Mouse (Mus musculus): ENCODE results near the gene Cox10. TPM values are rescaled to one million over a fixed set of nuclear protein-coding genes. Genes with fewer than 3 reads are reported as not detected.

Cox10 gene
- total and polyA plus RNA-seq, 3 experiments = 21.2 to 28.1 (median 26.3) TPM

DNA sequence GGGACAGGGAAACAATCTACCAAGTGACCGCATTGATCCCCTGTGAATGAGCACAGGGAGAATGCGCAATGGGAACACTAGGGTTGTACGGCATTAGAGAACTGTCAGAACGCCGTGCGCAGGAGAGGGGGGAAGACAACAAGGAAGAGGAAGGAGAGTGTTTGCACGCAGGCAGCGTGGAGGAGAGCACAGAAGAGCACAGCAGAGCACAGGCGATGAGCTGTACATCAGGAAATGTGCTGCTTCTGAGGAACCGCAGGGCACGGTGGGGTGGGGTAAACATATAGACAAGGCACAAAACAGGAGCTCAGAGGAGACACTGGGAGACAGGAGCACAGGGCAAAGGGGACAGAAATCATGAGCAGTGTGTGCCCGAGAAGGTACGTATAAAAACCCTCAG, 31.8 kb downstream of the Cox10 start:
- no peak for DNase-seq

DNA sequence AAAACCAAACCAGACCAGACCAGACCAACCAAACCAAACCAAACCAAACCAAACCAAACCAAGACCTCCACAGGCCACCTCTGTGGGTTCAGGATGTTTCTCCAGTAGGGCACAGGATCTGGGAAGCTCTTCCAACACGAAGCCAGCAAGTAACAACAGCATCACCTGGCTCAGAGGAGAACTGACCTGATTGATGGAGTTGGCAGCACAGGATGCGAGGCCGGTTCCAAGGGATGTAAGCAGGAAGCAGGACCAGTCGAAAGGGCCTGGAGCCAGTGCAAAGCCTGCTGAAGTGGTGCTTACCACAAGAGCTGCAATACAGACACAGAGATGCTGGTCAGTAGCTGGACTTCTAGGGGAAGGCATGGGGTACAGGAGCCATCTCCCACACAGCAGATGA, 34.2 kb downstream of the Cox10 start:
- no peak for DNase-seq

DNA sequence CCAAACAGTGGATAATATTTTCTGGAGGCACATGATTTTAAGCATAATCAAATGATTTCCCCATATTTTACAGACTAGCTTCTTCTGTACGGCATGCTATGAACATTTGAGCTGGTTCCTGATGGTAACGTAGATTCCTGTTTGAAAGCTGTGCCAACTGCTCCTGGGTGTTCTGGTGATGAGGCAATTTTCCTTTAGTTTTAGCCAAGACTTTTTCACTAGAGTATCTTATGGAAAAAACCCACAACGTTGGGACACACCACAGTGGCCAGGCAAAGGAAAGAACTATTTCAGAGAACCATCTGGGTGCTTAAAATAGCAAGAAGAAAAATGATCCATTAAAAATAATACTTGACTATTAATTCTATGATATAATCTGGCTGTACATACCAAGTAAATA, 35.2 kb downstream of the Cox10 start:
- no peak for DNase-seq

GRCm38 (mm10) chr11:64041281-64041680, 38.0 kb downstream of the Cox10 start:
- DNase-seq = no peak

GRCm38 (mm10) chr11:64039600-64039999, 39.7 kb downstream of the Cox10 start:
- DNase-seq = no peak

DNA sequence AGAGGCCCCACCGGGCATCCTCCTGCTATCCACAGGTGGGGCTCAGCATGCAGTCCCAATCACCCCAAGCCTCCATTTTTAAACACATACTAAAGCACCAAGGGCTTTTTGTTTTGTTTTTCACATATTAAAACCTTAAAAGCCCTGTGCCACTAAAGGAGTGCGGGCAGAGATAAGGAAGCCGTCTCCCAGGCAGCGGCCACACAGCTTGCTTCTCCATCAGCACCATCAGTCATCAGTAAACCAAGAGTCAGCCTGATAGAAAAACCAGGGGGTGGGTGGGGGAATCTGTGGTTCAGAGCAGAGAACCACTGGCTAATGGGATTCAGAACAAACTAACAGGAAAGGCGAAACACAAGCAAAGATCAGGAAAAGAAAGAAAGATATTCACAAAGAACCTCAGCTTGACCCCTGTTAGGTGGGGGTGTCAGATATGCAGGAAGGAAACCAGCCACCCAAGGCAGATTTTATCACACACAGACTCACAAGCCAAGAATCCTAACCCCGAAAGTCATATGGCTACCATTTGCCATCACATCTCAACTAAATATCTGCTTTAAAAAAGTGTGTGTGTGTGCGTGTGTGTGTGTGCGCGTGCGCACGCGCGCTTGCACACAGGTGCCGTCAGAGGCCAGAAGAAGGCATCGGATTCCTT, 41.7 kb downstream of the Cox10 start:
- DNase-seq = no peak

- no peak for DNase-seq
Measured at GRCm38 (mm10) chr11:64036306-64036705, 43.0 kb downstream of the Cox10 start.

DNA sequence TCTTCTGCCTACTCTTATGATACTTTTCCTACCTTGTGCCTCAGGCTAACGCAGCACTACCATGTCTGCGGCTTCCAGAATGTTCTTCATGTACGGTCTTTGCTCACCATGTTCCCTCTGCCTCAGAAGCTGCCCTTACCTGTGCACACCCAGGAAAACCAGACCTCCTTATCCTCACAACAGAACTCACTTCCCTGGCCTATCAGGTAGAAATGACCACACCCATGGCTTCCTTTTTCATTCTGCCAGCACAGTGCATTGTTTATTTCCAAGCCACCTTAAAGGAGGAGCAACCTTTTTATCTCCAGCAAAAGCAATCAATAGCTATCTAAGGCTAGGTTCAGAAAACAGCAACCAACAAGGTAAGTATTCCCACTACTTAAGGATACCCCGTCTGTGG, 43.6 kb downstream of the Cox10 start:
- no peak for DNase-seq

DNA sequence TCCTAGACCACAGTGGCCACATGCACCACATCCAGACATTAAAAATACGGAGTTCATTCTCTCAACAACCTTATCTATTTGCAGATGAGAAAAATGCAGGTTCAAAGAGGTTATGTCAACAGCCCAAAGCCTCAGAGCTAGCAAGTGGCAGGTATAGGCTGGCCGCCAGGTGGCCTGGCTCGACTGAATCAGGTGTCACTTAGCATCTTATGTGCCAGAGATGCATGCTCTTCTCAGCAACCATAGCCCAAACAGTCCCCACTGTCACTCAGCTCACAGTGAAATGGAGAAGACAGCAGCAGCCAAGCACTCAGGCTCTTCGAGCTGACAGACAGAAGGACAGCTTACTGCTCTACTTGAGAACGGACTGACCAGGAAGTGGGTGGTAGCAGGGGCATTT, 44.6 kb downstream of the Cox10 start:
- no peak for DNase-seq

- DNase-seq = no peak
Measured at GRCm38 (mm10) chr11:64027423-64027822, 51.8 kb downstream of the Cox10 start.

DNA sequence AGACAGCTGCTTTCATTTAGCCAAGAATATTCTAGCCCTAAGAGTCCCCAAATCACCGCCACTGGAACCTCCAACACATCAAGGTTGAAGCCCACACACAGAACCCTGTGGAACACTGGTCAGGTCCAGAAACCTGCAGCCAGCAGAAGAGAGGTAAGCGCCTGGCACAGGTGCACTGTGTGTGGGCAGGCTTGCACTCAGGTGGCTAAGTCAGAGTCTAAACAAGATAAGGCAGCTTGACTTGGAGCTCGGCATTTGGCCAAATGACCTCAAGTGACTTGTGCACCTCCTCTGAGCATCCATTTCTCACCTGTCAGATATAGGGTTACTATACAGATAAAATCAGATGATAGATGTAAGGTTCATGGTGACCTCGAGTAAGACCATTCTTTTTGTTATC, 53.4 kb downstream of the Cox10 start:
- DNase-seq = no peak

DNA sequence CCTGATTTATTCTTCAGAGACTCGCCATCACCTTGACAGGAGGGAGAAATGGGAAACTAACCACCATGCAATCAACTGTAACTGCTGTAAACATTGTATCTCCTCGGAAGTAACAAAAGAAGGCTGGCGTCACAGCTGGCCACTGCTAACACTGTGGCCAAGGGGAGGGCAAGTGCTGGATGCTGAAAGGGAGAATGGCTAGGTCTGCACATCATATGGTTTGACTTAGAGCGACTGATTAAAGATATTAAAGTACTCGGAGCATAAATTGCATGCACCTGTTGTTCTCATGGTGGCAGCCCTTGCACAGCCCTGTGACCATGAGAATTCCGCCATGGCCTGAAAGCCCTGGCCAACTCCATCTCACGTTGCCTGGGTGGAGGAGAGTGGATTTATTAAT, 54.7 kb downstream of the Cox10 start:
- no peak for DNase-seq

- DNase-seq = no peak
Measured at GRCm38 (mm10) chr11:64023380-64023981, 55.8 kb downstream of the Cox10 start.

GRCm38 (mm10) chr11:64022403-64023047, 56.7 kb downstream of the Cox10 start:
- DNase-seq = no peak

- DNase-seq = no peak
Measured at GRCm38 (mm10) chr11:64019235-64019634, 60.0 kb downstream of the Cox10 start.

DNA sequence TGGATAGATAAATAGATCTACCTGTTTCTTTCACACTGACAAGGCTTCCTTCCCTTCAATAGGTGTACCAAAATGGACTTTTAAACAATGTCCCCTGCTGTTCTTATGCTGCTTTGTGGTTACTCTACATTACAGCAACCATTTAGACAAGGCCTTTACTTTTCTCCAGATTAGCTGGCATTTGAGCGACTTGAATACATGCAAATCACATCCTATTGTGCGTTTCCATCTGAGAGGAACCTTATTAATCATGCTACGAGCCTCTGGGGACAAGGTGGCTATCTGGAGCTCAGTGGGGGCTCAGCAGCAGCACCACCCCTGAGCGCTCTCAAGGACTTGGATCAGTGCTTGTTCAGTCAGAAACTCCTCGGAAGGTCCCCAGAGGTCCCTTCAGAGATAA, 61.1 kb downstream of the Cox10 start:
- DNase-seq = no peak

DNA sequence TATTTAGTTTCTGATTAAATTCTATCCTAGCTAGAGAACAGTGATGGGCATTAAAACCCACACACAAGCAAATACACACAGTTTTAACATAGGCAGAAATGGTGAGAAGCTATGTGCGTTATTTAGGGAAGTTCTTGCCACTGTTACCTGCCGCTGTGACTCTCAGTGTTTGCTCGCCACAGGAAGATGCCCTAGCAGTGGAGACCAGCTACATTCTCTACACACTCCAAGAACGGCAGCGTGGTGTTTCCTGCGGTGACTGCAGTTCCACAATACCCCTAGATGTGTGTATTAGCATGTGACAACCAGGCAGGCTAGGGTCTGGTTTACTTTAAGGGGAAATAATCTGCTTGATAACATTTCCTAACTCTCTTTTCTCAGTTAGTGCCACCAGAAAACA, 64.0 kb downstream of the Cox10 start:
- no peak for DNase-seq

- no peak for DNase-seq
Measured at GRCm38 (mm10) chr11:64010724-64011496, 68.4 kb downstream of the Cox10 start.

DNA sequence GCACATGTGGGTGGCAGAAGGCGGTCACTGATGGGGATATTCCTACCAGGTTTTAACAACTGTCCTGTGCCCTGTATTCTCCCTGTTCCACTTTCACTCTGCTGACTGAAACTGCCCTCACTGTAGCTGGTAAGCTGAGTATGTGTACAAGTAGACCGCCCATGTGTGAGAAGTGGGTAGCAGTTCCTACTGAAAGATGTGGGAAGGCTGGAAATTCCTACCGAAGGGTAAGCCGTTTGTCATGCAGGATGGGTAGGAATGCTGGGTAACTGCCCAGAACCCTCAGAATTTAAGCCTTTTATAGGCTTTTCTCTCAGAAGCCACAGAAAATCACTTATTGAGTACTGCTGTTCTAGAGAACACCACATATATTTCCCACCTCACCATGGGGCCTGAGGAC, 75.1 kb downstream of the Cox10 start:
- DNase-seq = no peak

GRCm38 (mm10) chr11:64003484-64003883, 75.8 kb downstream of the Cox10 start:
- no peak for DNase-seq

- DNase-seq = no peak
Measured at GRCm38 (mm10) chr11:64002629-64003028, 76.6 kb downstream of the Cox10 start.

GRCm38 (mm10) chr11:64001111-64001510, 78.2 kb downstream of the Cox10 start:
- DNase-seq = no peak

GRCm38 (mm10) chr11:64000200-64000794, 79.0 kb downstream of the Cox10 start:
- no peak for DNase-seq

Data from adrenal gland, adult 2 months (tissue).